Mouse (Mus musculus) stomach, embryonic 14.5 days (tissue): Measurements from ENCODE around the gene H2-T3. TPM values are rescaled to one million over a fixed set of nuclear protein-coding genes. Genes with fewer than 3 reads are reported as not detected.
A peak's percentile ranks its signal among the peaks of the same experiment; 100 is the strongest.
"Not testable (repeated sequence)": the region's sequence is repeated elsewhere in the genome, so short reads cannot be mapped to it uniquely, and the experiment has no call there.

Source experiments
- ATAC-seq: fragments of 200-750 bp; cut with Nextera tagmentation; 2 replicates; pipeline ENCODE4 v1.8.0; 2017; ENCODE audit warnings: low read depth, moderate TSS enrichment; ENCODE audit not compliant: insufficient number of reproducible peaks, insufficient read depth, low FRiP score
- H3K27ac ChIP-seq: fragments of 300-500 bp; sonication (generic); 2 replicates; pipeline ENCODE4 v1.5.1; 2014; ENCODE audit warnings: mild to moderate bottlenecking, low read length, moderate library complexity, mixed read lengths
- H3K27me3 ChIP-seq: fragments of 300-500 bp; sonication (generic); 2 replicates; pipeline ENCODE4 v1.6.1; 2014; ENCODE audit warnings: low read length, control low read depth, mixed read lengths; ENCODE audit not compliant: control insufficient read depth, insufficient read depth
- H3K36me3 ChIP-seq: fragments of 300-500 bp; sonication (generic); 2 replicates; pipeline ENCODE4 v1.6.1; 2014; ENCODE audit warnings: mild to moderate bottlenecking, control low read depth, low read length, moderate library complexity, mixed read lengths; ENCODE audit not compliant: control insufficient read depth, insufficient read depth
- H3K4me1 ChIP-seq: fragments of 300-500 bp; sonication (generic); 2 replicates; pipeline ENCODE4 v1.6.1; 2014; ENCODE audit warnings: low read length, control low read depth, mixed read lengths; ENCODE audit not compliant: control insufficient read depth, insufficient read depth
- H3K4me2 ChIP-seq: fragments of 300-500 bp; sonication (generic); replicated peaks from 2 replicates; pipeline ENCODE4 v1.6.1; 2014; ENCODE audit warnings: low read depth, low read length, control low read depth
- H3K4me3 ChIP-seq: fragments of 300-500 bp; sonication (generic); 2 replicates; pipeline ENCODE4 v1.5.1; 2014; ENCODE audit warnings: low read depth, low read length, control low read depth
- H3K9ac ChIP-seq: fragments of 300-500 bp; sonication (generic); replicated peaks from 2 replicates; pipeline ENCODE4 v1.6.1; 2014; ENCODE audit warnings: low read depth, mild to moderate bottlenecking, control low read depth, low read length, moderate library complexity, mixed read lengths
- H3K9me3 ChIP-seq: fragments of 300-500 bp; sonication (generic); 2 replicates; pipeline ENCODE4 v1.6.1; 2016; ENCODE audit warnings: low read depth, low read length, control low read depth; ENCODE audit not compliant: control insufficient read depth
- WGBS: fragments of 180-500 bp; shearing (Covaris S2); extraction: QIAGEN DNeasy Blood & Tissue Kit; methylation state at CpG from one replicate; pipeline ENCODE4 v1.1.7; 2014; 5-methylcytosine and 5-hydroxymethylcytosine counted together
- polyA plus RNA-seq: library from polyadenylated mRNA; unstranded; fragments of >200 nt; fragmentation: Nextera tagmentation; extraction: Ambion mirVana; gene quantifications from 2 replicates; pipeline ENCODE4 v1.2.1, GENCODE M21; 2014

H2-T3 gene
- polyA plus RNA-seq, 1 experiment from 2014 or later: not detected

DNA sequence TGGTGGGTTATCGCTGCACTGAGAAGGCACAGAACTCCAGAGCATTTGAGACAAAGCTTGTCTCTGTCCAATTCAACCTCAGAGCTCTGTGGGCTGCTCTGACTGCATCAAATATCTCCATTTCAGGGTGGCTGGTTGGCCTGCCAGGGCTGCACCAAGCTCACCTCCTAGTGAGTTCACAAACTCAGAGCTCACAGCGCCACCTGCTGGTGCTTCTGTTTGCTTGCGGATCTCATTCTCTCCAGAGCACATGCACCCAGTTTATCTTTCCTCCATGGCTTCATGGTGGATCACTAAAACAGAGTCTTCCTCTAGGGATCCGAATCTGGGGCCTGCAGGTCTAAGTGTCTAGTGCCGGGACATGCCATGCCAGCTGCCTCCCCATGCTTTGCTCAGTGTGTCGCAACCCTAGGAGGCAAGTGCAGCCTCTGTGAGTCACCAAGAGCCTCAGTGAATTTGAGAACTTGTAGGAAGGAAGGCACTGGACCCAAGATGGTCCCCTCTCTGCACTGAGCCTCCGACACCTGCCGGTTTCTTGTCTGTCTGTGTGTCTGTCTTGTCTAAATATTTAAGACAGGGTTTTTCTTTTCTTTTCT lies 3.6 kb upstream of the H2-T3 start:
- peaks cover under 1% of the 10 kb centered on the region; the same call in 1 of the 2 replicates for H3K27me3 ChIP-seq
- H3K9ac ChIP-seq: no peak overlapping the region
- H3K4me1 ChIP-seq: no peaks in the 10 kb centered on the region
- ATAC-seq: no peak
- no peak overlapping the region for H3K27ac ChIP-seq
- no peaks in the 10 kb centered on the region for H3K9me3 ChIP-seq
- 29% methylated on average over 8 of the region's 8 CpGs for WGBS
- H3K4me2 ChIP-seq: no peak overlapping the region
- no peaks in the 10 kb centered on the region for H3K36me3 ChIP-seq
- H3K4me3 ChIP-seq: no peak overlapping the region

DNA sequence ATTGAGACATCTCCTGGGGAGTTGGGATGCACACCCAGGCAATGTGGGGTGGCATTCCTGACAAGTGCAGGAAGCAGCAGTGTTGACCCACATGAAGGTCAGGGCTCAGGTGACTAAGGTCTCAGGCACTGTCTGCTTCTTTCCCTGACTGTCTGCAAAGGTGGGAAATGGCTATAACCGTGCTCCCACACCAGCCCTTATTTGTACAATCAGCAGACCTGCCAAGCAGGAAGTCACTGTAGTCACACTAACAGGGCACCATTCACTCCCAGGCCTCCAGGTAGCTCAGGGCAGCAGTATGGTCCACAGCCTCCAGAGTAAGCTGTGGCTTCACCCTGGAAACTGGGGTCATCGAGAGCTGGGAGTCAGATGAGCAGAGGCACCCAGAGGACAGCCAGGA lies 2.3 kb upstream of the H2-T3 start:
- Histone ChIP-seq H3K4me1 (no peaks in the 10 kb centered on the region), H3K4me3 (no peak overlapping the region), H3K27ac (no peak overlapping the region), H3K9me3 (no peaks in the 10 kb centered on the region), H3K27me3 (0 out of 2 replicates have a peak, but pooled peaks cover 2% of the 10 kb centered on the region), H3K9ac (no peak overlapping the region), H3K4me2 (no peak overlapping the region), H3K36me3 (no peaks in the 10 kb centered on the region)
- 62% methylated on average over 2 of the region's 2 CpGs for WGBS
- no peak for ATAC-seq

DNA sequence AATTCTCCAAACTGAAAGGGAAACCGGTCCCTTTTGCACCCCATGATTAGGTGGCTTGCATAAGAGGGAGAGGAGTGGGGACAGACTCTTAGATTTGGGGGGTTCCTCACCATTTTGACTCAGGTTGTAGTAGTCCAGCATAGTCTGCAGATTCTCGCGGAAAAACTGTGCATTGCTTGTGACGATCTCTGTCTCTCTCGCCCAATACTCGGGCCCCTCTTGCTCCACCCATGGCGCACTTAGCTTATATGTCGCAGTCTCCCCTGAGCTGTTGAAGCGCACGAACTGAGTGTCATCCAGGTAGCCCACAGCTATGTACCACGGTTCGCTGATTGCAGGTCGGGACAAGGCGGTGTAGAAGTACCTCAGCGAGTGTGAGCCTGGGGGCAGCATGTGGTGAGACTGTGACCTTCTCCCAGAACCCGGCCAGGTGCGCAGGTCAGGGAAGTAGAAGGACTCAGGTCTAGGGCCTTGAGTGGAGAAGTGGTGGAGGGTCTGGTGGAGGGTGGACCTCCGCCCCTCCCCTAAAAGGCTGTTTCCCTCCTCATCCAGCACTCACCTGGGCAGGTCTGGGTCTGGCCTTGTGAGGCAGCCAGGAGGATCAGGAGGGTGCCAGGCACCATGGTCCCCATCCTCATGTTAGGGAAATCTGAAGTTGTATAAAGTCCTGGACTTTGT lies 457 bp downstream of the H2-T3 start:
- WGBS: 39% methylated on average over 18 of the region's 18 CpGs
- no peak for ATAC-seq
- no peak overlapping the region for H3K4me2 ChIP-seq
- no peaks in the 10 kb centered on the region for H3K9me3 ChIP-seq
- no peaks in the 10 kb centered on the region for H3K36me3 ChIP-seq
- H3K9ac ChIP-seq: no peak overlapping the region
- H3K27me3 ChIP-seq: 0 out of 2 replicates have a peak, but pooled peaks cover 2% of the 10 kb centered on the region
- H3K4me3 ChIP-seq: no peak overlapping the region
- H3K4me1 ChIP-seq: no peaks in the 10 kb centered on the region
- H3K27ac ChIP-seq: no peak overlapping the region

DNA sequence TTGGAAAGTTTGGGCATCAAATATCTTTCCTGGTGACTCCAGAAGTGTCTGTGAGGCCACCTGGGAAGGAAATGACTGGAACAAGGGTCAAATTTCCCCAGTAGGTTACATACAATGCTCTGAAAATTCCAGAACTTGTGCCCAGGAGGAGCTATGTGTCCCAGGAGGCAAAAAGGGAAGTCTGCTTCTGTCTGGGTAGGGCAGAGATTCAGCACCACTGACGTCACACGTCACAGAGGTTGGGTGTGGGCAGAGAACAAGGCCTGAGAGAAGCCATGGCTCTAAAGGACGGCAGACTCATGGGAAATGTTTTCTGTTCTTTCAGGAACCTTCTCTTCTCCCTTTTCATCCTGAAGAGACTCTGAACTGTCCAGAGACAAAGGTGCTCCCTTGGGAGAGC lies 2.5 kb downstream of the H2-T3 start:
- Histone ChIP-seq H3K4me1 (no peaks in the 10 kb centered on the region), H3K4me2 (no peak overlapping the region), H3K4me3 (no peak overlapping the region), H3K9me3 (no peaks in the 10 kb centered on the region), H3K27ac (no peak overlapping the region), H3K27me3 (0 out of 2 replicates have a peak, but pooled peaks cover 2% of the 10 kb centered on the region), H3K36me3 (no peaks in the 10 kb centered on the region), H3K9ac (no peak overlapping the region)
- 69% methylated on average over 3 of the region's 3 CpGs for WGBS
- no peak for ATAC-seq

DNA sequence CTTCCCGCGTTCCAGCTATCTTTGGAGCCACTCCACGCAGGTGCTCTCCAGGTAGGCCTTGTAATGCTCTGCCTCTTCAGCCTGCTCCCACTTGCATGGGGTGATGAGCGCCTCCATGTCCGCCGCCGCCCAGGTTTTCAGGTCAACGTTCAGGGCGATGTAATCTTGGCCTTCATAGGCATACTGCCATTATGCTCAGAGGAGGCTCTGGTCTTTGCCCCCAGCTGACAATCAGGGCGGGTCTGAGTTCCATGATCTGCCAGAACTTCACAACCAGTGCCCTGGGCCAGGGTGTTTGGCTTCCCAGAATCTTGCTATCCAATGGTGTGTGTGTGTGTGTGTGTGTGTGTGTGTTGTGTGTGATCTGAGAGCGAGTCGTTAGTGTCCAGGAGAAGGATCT lies 7.9 kb downstream of the H2-T3 start:
- Histone ChIP-seq H3K27me3 (no peaks in the 10 kb centered on the region), H3K9ac (no peak overlapping the region), H3K9me3 (no peaks in the 10 kb centered on the region), H3K27ac (no peak overlapping the region), H3K4me2 (no peak overlapping the region), H3K4me3 (no peak overlapping the region), H3K36me3 (no peaks in the 10 kb centered on the region), H3K4me1 (no peaks in the 10 kb centered on the region)
- 74% methylated on average over 12 of the region's 12 CpGs for WGBS
- no peak for ATAC-seq

DNA sequence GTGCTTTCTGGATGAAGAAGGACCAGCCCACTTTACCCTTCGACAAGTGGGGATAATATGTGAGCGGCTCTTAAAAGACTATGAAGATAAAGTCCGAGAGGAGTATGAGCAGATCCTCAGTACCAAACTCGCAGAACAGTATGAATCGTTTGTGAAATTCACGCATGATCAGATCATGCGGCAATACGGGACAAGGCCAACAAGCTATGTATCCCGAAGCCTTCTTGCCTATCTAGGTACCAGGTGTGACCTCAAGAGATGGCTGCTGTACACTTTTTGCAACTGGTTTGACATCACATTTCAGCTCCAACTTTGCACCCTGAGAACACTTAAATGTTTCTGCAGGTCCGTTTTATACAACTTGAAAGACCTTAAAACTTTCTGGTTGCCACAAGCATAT lies 10.6 kb downstream of the H2-T3 start:
- peak overlapping the region; percentile 26; the same call in 1 of the 2 replicates for H3K4me3 ChIP-seq
- peak overlapping the region; percentile 49 for H3K4me2 ChIP-seq
- not testable (repeated sequence) for ATAC-seq, H3K9ac ChIP-seq, H3K4me1 ChIP-seq, H3K27ac ChIP-seq, H3K9me3 ChIP-seq, H3K36me3 ChIP-seq, H3K27me3 ChIP-seq
- WGBS: 12% methylated on average over 10 of the region's 10 CpGs

DNA sequence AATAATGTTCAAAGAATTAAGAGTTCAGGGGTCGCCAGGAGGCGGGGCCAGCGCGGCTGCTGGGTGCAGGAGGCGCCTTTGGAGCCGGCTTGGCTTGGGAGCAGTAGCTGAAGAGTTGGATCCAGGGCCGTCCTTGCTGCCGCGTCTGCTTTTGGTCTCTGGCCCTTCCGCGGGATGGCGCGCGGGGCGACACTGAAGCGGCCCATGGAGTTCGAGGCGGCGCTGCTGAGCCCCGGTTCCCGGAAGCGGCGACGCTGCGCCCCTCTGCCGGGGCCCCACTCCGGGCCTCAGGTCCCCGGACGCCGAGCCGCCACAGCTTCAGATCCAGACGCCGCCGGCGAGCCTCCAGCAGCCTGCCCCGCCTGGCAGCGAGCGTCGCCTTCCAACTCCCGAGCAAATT lies 11.1 kb downstream of the H2-T3 start:
- H3K4me3 ChIP-seq: peak overlapping the region; percentile 26
- peak overlapping the region; percentile 49 for H3K4me2 ChIP-seq
- H3K27ac ChIP-seq, H3K4me1 ChIP-seq, H3K9ac ChIP-seq, H3K36me3 ChIP-seq, H3K9me3 ChIP-seq, H3K27me3 ChIP-seq: not testable (repeated sequence)
- under 1% methylated on average over 39 of the region's 40 CpGs for WGBS
- peak; percentile 61; the same call in 1 of the 2 replicates for ATAC-seq

DNA sequence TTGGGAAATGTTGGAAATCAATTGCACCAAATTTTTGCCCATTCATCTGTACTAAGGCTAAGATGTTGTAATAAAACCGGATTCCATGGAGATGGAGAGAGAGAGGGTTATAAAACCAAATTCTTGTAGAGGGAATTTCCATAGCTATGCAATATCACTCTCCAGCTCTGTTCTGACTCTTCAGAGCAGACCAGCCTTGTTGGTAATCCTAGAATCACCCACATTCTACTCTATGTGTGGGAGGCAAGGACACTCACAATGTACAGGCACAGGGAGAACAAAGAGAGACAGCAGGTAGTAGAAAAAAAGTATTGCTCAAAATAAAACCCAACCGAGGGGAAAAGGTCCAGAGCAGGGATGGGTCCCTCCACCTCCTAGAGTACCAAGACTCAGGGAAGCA lies 14.0 kb downstream of the H2-T3 start:
- H3K27ac ChIP-seq, H3K27me3 ChIP-seq, H3K9ac ChIP-seq, H3K4me2 ChIP-seq, H3K36me3 ChIP-seq, ATAC-seq, H3K4me3 ChIP-seq, H3K9me3 ChIP-seq, H3K4me1 ChIP-seq: not testable (repeated sequence)
- WGBS: no CpG with 5 or more reads among the region's 2 CpGs
